Mouse (Mus musculus) embryonic fibroblast, embryonic 13.5 days (primary cell): Measurements from ENCODE around the gene Gpr132.

ENCODE experiments used
- CTCF ChIP-seq: IDR thresholded peaks from 2 replicates; pipeline ENCODE4 v1.5.1; 2011; ENCODE audit warnings: mild to moderate bottlenecking, control low read depth, low read length, moderate library complexity, borderline replicate concordance; ENCODE audit not compliant: insufficient read depth
- POLR2A ChIP-seq: IDR thresholded peaks from 2 replicates; pipeline ENCODE4 v1.6.1; 2011; ENCODE audit warnings: low read depth, mild to moderate bottlenecking, control low read depth, low read length, moderate library complexity

DNA sequence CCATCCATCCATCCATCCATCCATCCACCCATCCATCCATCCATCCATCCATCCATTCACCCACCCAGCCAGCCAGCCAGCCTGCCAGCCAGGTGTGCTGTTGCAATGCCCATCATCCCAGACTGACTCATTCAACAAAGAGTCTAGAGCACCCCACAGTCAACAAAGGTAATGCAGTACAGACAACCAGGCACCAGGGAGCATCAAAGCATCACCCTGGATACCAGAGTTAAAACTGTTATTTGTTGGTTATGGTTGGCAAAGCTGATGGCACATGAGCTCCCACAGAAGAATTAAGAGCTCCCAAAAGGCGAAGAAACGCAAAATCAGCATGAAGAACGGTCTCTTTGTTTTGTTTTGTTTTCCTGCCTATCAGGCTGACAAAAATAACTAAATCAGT is 11.7 kb downstream of the Gpr132 start:
- TF ChIP-seq CTCF: no peak
- TF ChIP-seq POLR2A: no peak
